Mouse (Mus musculus) 3134 (cell line): ENCODE measurements around the gene Basp1.
"Not testable (repeated sequence)": the region's sequence is repeated elsewhere in the genome, so short reads cannot be mapped to it uniquely, and the experiment has no call there.

Experiments
- DNase-seq: peaks from one replicate; pipeline ENCODE4 v3.0.0-alpha.2; 2011; ENCODE audit warnings: low spot score; ENCODE audit not compliant: insufficient read length; ENCODE audit errors: extremely low read depth

Basp1 gene

DNA sequence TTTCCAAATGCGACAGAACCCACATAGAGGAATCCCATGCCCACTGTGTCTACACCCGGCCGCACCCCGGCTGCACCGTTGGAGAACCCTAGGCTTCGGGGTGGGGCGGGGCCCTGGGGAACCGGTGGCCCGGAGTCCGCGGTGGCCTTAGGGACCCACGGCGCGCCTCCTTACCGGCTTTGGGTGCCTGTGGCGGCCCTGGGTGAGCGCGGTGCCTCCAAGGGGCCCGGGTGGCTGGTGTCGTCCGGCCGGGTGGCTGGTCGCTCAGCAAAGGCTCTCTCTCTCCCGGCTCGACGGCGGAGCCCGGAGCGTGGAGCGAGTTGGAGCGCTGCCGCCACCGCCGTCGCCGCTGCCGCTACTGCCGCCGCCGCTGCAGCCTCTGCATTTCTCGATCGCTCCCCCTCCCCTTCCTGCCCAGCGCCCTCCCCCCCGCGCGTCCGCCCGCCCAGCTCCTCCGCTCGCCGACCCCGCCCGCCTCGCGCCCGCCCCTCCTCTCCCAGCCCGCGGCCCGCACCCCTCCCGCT lies at the start of gene Basp1:
TSS of gene Basp1 (minus strand) at position 387 of the 524 bp plus-strand sequence.
- peak; percentile 76 for DNase-seq

GRCm38 (mm10) chr15:25463076-25463475 lies 49.5 kb upstream of the Basp1 start:
- DNase-seq = not testable (repeated sequence)

DNA sequence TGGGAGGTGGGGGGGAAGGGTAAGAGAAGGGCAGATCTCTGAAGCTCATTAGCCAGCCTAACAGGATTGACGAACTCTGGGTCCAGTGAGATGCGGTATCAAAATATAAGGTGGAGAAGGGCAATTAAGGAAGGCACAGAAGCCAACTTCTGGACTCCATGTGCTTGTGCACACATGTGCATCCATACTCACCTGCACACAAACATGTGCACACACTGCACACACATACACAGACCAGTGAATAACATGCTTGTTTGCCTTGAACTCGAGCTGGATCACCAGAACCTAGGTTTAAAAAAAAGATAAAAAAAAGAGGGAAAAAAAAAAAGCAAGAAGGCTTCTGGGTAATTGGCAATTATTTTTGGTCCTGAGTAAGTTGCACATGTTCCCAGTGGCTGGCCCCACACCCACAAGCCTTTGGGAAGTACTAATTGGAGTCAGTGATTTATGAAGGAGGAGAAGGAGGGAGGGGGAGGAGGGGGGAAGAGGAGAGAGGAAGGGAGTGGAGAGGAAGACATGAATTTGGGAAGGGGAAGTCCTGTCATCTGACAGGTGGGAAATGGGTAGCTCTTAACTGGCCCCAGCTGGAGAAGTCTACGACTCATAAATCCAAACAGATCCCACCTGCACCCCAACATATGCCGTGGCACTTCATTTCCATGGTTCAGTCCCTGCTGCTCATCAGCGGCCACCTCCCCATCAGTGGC lies 48.6 kb upstream of the Basp1 start:
- DNase-seq = no peak

- DNase-seq = no peak
These were observed 46.3 kb upstream of the Basp1 start for GRCm38 (mm10) chr15:25459901-25460300.

DNA sequence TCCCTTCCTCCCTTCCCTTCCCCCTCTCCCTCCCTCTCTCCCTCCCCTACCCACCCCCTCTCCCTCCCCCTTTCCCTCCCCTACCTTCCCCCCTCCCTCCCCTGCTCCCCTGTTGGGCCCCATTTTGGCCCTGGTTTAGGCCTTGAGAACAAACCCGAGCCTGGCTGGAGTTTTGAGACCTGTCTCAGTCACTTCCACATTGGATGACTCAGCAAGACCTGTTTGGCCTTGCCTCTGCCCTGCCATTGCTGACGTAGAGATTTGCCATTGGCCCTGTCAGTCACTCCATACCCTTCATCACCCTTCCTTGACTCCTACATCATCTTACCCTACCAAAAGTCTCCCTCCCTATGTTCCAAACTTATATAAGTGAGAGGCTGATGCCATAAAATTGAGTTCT lies 43.9 kb upstream of the Basp1 start:
- DNase-seq = no peak

DNA sequence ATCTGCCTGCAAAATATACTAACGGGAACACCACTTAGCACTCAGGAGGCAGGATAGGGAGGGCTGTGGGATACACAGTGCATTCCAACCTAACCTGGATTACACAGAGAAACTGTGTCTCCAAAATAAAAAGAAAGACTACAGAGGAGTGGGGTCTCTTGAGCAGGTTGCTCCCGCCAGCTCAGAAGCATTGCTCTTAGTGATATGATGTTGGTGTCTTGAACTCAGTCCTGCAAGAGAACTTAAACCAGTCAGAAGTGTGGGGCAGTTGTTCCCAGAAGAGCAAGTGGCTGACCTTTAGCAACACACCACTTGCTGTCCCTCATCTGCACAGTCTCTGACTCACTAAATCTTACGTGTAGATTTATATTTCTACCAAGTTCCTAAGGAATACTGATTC lies 40.0 kb upstream of the Basp1 start:
- DNase-seq = no peak

DNA sequence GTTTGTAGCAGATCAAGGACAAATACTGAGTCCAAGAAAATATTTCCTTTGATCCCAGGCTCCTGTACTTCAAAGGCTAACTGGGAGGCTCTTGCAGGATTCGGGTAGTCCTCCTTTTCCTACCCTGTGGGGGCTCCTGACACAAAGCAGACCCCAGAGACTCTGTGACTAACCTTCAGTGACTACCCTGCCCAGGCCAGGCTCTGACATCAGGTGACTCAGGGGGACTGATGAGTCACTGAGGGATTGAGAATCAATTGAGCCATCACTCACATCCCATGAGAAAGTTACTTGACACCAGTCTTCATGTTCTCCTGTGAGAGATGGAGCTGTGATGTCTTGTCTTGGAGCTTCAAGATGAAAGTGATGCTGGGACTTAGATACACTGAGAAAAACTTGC lies 35.8 kb upstream of the Basp1 start:
- DNase-seq = no peak

DNA sequence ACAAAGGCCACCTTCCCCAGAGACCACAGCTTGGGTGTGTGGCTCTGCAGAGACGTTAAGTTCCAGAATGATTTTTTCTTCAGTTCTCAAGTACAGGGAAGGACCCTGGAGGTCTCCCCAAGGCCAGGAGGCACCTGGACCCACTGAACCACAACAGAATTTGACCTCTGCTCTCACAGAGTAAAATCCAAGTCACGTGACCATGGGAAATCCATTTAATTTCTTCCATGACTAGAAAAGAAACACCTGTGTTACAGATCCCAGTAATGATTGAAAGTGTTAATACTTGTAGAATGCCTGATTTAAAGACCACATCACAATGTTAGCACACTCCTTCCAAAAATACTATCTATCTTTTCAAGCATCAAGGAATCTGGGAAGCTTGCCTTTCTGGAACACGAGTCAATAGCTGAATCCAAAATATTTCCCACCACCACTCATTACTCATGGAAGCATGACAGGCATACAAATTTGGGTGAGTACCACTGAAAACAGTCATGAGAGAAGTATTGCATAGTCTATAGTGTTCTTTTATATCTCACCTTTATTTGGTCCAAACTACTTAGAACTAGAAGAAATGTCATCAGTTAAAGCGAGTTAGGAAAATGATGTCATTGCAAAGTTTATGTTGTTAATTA lies 35.3 kb upstream of the Basp1 start:
- peak; percentile 44 for DNase-seq

GRCm38 (mm10) chr15:25447136-25447535 lies 33.6 kb upstream of the Basp1 start:
- no peak for DNase-seq

DNA sequence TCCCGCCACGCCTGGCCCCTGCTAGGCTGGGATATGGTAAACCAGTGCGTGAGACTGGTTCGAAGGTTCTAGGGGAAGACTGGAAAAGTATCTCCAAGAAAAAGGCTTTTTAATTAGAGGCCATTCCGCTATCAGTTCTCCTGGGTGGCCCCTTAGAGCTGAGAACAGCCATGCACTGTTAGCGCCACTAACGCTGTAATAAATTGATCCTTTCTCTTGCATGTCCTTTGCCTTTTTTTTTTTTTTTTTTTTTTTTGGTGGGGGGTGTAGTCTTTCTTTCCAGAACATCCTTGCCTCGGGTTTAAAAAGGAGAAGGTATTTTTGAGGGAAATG lies 32.6 kb upstream of the Basp1 start:
- no peak for DNase-seq

GRCm38 (mm10) chr15:25445361-25446154 lies 32.0 kb upstream of the Basp1 start:
- no peak for DNase-seq

DNA sequence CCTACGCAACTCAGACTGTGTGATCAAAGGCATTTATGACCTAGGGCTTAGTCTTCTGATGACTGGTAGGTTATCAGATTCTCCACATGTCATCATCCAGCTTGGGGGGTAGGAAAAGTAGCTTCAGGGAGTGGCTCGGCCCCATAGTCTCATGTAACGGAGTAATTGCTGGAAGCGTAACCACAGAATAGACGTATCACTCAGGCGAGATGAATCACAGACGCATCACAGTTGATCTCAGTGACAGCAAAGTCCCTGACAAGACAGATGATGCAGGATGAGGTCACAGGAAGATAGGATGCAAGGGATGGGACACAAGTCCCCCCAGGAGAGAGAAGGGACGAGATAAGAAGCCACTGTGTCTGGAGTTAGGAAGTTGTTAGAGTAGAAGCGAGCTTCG lies 30.6 kb upstream of the Basp1 start:
- DNase-seq = no peak

GRCm38 (mm10) chr15:25443140-25443790 lies 29.7 kb upstream of the Basp1 start:
- DNase-seq = no peak

DNA sequence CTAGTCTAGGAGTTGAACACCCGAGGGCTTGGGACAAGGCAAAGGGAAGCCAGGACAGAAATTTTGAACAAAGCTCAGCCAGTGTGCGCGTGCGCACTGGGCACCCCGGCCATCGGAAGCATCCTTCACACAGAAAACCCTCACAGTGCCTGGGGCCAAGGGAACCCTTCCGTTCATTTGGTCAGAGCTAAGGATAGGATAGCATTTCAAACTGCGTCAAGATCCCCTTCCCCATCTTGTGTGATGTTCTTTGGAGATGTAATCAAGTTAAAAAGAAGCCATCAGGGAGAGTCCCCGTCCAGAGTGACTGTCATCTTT lies 28.3 kb upstream of the Basp1 start:
- DNase-seq = no peak

GRCm38 (mm10) chr15:25440991-25441867 lies 27.7 kb upstream of the Basp1 start:
- DNase-seq = peak; percentile 59

DNA sequence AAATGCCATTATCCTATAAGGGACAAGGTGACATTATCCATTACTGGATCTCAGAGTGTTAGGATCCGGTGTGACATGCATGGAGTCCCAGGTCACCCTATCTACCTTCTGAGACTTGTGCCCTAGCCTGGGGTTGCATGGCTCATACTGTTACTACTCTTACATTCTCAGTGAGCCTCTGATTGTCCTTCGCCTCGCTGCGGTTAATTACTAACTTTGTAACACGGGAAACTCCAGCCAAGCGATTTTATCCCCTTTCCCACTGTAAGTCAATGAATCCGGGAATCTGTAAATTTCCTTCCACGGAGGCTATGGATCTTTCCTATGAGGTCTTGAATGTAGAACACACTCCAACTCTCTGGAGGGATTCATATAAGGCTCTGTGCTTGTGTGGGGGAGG lies 26.8 kb upstream of the Basp1 start:
- no peak for DNase-seq

DNA sequence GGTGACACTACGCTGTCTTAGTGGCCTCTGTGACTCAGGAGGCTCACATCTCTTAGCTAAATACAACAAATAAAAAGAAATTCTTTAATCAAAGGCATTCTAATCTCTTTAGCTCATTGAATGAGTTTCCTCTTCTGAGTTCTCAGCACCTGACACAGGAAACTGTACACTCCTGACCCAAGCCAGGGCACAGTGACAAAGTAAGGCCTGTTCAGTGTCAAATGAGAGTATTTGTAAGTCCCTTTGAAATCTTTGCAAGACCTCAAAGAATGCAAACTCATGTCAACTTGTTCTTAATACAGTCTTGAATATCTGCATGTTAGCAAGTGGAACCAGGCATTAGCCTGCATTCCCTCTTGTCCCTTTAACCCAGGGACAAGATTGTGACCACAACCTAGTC lies 18.8 kb upstream of the Basp1 start:
- DNase-seq = no peak

DNA sequence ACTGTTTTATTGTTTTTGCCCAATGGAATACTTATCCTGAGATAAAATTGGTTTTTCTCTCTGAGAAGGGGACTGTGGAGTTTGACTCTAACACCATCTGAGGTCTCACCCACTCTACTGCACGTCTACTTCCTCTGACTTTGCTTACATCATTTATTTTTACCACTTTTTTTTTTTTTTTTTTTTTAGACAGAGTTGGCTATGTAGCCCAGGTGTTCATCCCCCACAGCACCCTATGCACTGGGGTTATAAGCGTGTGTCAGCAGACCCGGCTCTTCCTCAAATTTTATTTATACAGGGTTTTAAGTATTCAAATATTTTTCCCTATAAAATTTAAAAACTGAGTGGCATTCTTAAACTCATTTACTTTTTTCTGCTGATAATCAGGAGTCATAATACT lies 16.6 kb upstream of the Basp1 start:
- DNase-seq = no peak

DNA sequence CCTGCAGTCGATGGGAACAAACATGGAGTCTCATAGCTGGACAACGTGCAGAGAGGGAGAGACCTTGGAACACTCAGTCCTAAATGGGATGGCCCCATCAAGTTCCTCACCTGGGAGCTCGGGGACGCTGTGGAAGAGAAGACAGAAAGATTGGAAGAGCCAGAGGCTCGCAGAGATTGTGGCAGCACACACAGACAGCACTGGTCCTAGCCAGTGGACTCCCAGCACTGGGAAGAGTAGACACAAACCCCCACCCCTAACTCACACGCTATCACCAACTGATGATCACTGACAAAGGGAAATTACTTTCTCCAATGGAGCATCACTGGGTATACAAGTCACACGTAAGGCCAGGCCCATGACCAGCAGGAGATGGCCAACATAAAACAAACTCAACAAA lies 15.4 kb upstream of the Basp1 start:
- no peak for DNase-seq

GRCm38 (mm10) chr15:25428551-25428950 lies 15.0 kb upstream of the Basp1 start:
- DNase-seq = peak; percentile 49
